Mouse (Mus musculus) forebrain, embryonic 15.5 days (tissue): ENCODE data around the gene Glrx3. TPM values are rescaled to one million over a fixed set of nuclear protein-coding genes. Genes with fewer than 3 reads are reported as not detected.

Experiments used
- ATAC-seq: fragments of 200-750 bp; cut with Nextera tagmentation; replicated peaks from 2 replicates; pipeline ENCODE4 v1.8.0; 2017; ENCODE audit warnings: mild to moderate bottlenecking, moderate TSS enrichment, moderate library complexity
- H3K27ac ChIP-seq: fragments of 300-500 bp; sonication (generic); replicated peaks from 2 replicates; pipeline ENCODE4 v1.5.1; 2015; ENCODE audit warnings: mild to moderate bottlenecking, inconsistent platforms
- H3K27me3 ChIP-seq: fragments of 300-500 bp; sonication (generic); 2 replicates; pipeline ENCODE4 v1.6.1; 2015; ENCODE audit warnings: inconsistent platforms
- H3K36me3 ChIP-seq: fragments of 300-500 bp; sonication (generic); 2 replicates; pipeline ENCODE4 v1.6.1; 2015; ENCODE audit warnings: mild to moderate bottlenecking, inconsistent platforms
- H3K4me1 ChIP-seq: fragments of 300-500 bp; sonication (generic); 2 replicates; pipeline ENCODE4 v1.6.1; 2015; ENCODE audit warnings: inconsistent platforms
- H3K4me2 ChIP-seq: fragments of 300-500 bp; sonication (generic); replicated peaks from 2 replicates; pipeline ENCODE4 v1.6.1; 2015; ENCODE audit warnings: mild to moderate bottlenecking, inconsistent platforms
- H3K4me3 ChIP-seq: fragments of 300-500 bp; sonication (generic); 2 replicates; pipeline ENCODE4 v1.5.1; 2015; ENCODE audit warnings: mild to moderate bottlenecking, inconsistent platforms
- H3K9ac ChIP-seq: fragments of 300-500 bp; sonication (generic); replicated peaks from 2 replicates; pipeline ENCODE4 v1.6.1; 2015; ENCODE audit warnings: mild to moderate bottlenecking, inconsistent platforms
- H3K9me3 ChIP-seq: fragments of 300-500 bp; sonication (generic); 2 replicates; pipeline ENCODE4 v1.6.1; 2016; ENCODE audit warnings: inconsistent platforms
- whole genome bisulfite sequencing: fragments of 180-500 bp; shearing (Covaris S2); methylation state at CpG from one replicate; pipeline ENCODE4 v1.1.7; 2015; ENCODE audit warnings: mixed read lengths; 5-methylcytosine and 5-hydroxymethylcytosine counted together
- polyA plus RNA-seq: library from polyadenylated mRNA; unstranded; fragments of >200 nt; fragmentation: Nextera tagmentation; extraction: Ambion mirVana; gene quantifications from 2 replicates; pipeline ENCODE4 v1.2.1, GENCODE M21; 2015

The Glrx3 gene
- polyA plus RNA-seq, 1 experiment from 2014 or later: 261 TPM

DNA sequence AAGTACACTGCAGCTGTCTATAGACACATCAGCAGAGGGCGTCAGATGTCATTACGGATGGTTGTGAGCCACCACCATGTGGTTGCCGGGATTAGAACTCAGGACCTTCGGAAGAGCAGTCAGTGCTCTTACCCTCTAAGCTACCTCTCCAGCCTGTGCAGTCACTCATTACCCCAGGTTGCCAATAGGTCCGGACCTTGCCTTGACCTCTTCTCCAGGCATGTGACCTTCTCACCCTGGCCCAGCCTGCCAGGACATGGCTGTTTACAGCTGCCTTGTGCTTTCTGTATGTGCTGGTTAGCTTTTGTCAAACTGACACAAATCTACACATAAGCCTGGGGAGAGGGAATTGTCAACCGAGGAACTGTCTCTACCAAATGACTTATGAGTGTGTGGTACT, 43.4 kb downstream of the Glrx3 start:
- H3K4me2 ChIP-seq: no peak overlapping the region
- H3K4me1 ChIP-seq: peaks cover 4% of the 10 kb centered on the region
- no peak for ATAC-seq
- H3K27me3 ChIP-seq: no peaks in the 10 kb centered on the region
- no peak overlapping the region for H3K27ac ChIP-seq
- 89% methylated on average over 6 of the region's 6 CpGs for WGBS
- no peaks in the 10 kb centered on the region for H3K9me3 ChIP-seq
- H3K9ac ChIP-seq: no peak overlapping the region
- no peak overlapping the region for H3K4me3 ChIP-seq
- no peaks in the 10 kb centered on the region for H3K36me3 ChIP-seq

DNA sequence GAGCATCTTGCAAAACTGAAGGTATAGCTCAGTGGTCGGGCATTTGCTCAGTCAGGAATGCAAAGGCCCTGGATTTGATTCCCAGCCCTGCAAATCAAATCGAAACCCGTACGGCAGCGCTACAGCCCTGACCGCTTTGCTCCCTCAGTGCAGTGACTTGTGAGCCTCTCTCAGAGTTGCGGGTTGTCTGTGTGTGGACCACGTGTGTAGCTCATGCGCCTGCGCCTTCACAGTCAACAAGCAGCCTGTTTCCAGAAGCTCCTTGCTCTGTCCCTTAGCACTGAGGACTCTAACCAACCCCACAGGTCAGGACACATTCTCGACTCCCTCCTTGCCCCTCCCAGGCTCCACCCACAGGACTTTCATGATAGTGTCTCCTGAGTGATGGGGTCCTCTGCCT, 46.6 kb downstream of the Glrx3 start:
- no peak overlapping the region for H3K4me3 ChIP-seq
- no peak for ATAC-seq
- H3K36me3 ChIP-seq: no peaks in the 10 kb centered on the region
- no peaks in the 10 kb centered on the region for H3K9me3 ChIP-seq
- H3K9ac ChIP-seq: no peak overlapping the region
- H3K4me2 ChIP-seq: no peak overlapping the region
- H3K27ac ChIP-seq: no peak overlapping the region
- no peaks in the 10 kb centered on the region for H3K4me1 ChIP-seq
- H3K27me3 ChIP-seq: no peaks in the 10 kb centered on the region
- WGBS: 89% methylated on average over 11 of the region's 11 CpGs

GRCm38 (mm10) chr7:137488391-137488790, 51.0 kb downstream of the Glrx3 start:
- no peak overlapping the region for H3K27ac ChIP-seq
- H3K4me1 ChIP-seq: 0 out of 2 replicates have a peak, but pooled peaks cover 7% of the 10 kb centered on the region
- WGBS: 68% methylated on average over 5 of the region's 5 CpGs
- no peak overlapping the region for H3K4me2 ChIP-seq
- no peak for ATAC-seq
- no peaks in the 10 kb centered on the region for H3K9me3 ChIP-seq
- no peak overlapping the region for H3K4me3 ChIP-seq
- H3K36me3 ChIP-seq: no peaks in the 10 kb centered on the region
- no peaks in the 10 kb centered on the region for H3K27me3 ChIP-seq
- no peak overlapping the region for H3K9ac ChIP-seq

DNA sequence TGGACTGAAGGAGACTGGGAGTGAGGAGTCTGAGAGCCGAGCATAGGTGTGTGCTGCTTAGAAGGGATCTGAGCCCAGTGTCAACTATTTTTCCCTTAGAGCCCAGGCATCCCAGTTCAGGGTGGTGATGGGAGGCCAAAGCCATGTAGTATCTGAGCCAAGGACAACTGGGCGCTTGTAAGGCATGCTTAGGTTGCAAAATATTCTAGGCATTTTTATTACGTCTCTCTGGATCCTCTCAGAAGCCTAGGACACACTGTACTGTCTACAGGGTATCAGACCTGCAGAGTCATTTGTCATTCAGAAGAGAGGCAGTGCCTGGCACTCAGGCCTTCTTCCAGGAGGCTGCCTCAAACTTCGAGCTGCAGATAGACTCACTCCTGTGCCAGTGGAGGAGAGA, 53.3 kb downstream of the Glrx3 start:
- no peaks in the 10 kb centered on the region for H3K27me3 ChIP-seq
- no peak for ATAC-seq
- no peak overlapping the region for H3K4me2 ChIP-seq
- H3K27ac ChIP-seq: no peak overlapping the region
- H3K36me3 ChIP-seq: no peaks in the 10 kb centered on the region
- H3K4me1 ChIP-seq: 0 out of 2 replicates have a peak, but pooled peaks cover 7% of the 10 kb centered on the region
- no peak overlapping the region for H3K4me3 ChIP-seq
- no peak overlapping the region for H3K9ac ChIP-seq
- H3K9me3 ChIP-seq: no peaks in the 10 kb centered on the region
- 76% methylated on average over 4 of the region's 4 CpGs for WGBS

DNA sequence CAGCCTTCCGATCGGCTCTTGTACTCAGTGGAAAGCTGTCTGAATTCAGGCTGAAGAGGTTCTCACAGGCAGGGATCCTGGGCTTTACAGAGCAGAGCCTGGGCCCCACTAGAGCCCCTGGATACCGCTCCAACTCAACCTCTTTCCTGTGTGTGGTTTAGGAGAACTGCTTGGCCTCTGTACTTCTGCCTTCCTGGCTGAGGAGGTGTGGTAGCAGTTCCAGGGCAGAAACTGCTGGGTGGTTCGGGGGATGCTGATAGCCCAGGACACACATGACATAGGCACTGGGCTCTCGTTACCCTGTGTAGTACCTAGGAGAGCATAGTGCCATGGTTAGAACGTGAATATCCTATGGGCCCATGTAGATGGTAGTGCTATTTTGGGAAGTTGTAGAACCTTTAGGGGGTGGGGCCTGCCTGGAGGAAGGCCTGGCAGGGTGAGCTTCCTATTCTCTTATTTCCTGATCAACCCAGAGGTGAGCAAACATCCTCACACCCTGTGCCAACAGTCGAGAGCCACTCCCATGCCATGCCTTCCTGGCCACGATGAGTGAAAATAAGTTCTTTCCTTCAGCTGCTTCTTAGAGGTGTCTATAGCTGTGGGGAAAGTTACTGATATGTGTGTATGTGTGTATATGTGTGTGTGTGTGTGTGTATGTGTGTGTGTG, 55.0 kb downstream of the Glrx3 start:
- Histone ChIP-seq H3K9ac (no peak overlapping the region), H3K4me3 (no peak overlapping the region), H3K9me3 (no peaks in the 10 kb centered on the region), H3K4me1 (peaks cover 11% of the 10 kb centered on the region), H3K36me3 (no peaks in the 10 kb centered on the region), H3K27me3 (no peaks in the 10 kb centered on the region), H3K27ac (no peak overlapping the region), H3K4me2 (no peak overlapping the region)
- ATAC-seq: no peak
- WGBS: 86% methylated on average over 8 of the region's 8 CpGs

DNA sequence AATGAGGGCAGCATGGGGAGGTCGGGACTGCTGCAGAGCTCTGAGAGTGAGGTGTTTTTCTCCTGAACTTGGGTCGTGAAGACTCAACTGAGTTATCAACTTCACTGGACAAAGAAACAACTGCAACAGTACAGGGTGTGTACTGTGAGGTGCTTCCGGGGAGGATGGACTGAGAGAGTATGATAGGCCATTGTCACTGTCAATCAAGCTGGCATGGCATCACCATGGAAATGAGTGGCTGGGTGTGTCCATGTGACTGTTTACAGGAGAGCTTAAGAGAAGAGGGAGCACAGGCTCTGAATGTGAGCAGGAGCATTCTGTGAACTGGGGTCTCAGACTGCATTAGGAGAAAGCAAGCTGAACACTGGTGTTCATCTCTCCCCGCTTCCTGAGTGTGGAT, 61.3 kb downstream of the Glrx3 start:
- H3K4me1 ChIP-seq: peaks cover 7% of the 10 kb centered on the region
- ATAC-seq: no peak
- H3K27ac ChIP-seq: no peak overlapping the region
- no peaks in the 10 kb centered on the region for H3K36me3 ChIP-seq
- no peak overlapping the region for H3K4me3 ChIP-seq
- no peak overlapping the region for H3K4me2 ChIP-seq
- no peaks in the 10 kb centered on the region for H3K9me3 ChIP-seq
- no peak overlapping the region for H3K9ac ChIP-seq
- no peaks in the 10 kb centered on the region for H3K27me3 ChIP-seq
- WGBS: 87% methylated on average over 4 of the region's 4 CpGs

DNA sequence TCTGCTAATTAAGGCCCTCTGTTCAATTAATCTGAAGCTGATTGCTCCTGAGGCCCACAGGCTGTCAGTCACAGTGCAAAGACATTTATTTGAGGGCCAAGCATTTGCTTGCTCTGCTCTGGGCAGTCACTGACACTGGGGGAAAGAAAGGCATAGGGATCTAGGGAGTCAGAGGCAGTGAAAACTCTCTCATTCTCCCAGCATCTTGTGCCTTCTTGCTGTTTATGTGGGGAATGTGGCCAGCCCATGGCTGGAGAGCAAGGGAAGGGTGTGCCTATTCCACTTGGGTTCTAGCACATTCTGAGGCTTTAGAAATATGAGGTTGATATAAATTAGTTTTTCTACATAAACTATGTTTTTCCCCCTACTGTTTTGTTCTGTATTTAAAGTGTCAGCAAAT, 80.2 kb downstream of the Glrx3 start:
- Histone ChIP-seq H3K4me1 (no peaks in the 10 kb centered on the region), H3K4me2 (no peak overlapping the region), H3K27me3 (no peaks in the 10 kb centered on the region), H3K4me3 (no peak overlapping the region), H3K9ac (no peak overlapping the region), H3K27ac (no peak overlapping the region), H3K36me3 (no peaks in the 10 kb centered on the region), H3K9me3 (no peaks in the 10 kb centered on the region)
- no peak for ATAC-seq

DNA sequence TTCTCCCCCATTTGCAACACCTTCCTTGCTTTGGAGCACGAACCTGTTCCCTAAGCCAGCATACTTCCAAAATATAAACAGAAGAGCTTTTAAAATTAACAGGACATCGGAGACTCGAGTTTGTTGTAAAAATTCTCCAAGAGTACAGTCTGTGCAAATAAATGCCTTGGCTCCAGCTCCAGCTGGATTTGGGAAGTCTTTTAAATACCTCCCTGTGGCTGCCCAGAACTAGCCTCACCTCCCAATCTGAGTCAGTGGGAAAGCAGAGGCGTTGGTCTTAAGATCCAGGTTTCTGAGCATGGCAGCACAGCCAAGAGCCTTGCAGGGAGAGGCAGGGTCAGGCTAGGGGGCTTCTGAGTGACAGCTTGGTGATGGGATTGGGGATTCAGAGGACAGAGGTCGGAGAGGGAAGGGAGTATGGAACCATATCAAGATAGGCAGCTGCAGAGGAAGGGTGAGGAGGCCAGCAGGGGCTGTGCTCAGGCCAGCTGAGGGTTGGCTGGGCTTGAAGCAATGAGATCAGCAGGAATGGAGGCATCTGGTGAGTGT, 80.7 kb downstream of the Glrx3 start:
- Histone ChIP-seq H3K27me3 (no peaks in the 10 kb centered on the region), H3K4me2 (no peak overlapping the region), H3K27ac (no peak overlapping the region), H3K36me3 (no peaks in the 10 kb centered on the region), H3K4me3 (no peak overlapping the region), H3K9ac (no peak overlapping the region), H3K4me1 (no peaks in the 10 kb centered on the region), H3K9me3 (no peaks in the 10 kb centered on the region)
- no peak for ATAC-seq
- WGBS: 71% methylated on average over 5 of the region's 5 CpGs

Other genes starting within 250 kb of the Glrx3 start
- 0.80 and 0.83 TPM in 2 replicates for gene Ebf3, start 123.2 kb upstream of the Glrx3 start, polyA plus RNA-seq
- gene 9430038I01Rik, start 26.9 kb upstream of the Glrx3 start, polyA plus RNA-seq: 9.8 and 11.6 TPM in 2 replicates